Mouse (Mus musculus) forebrain, embryonic 16.5 days (tissue): ENCODE results near the gene Actr3. TPM values are rescaled to one million over a fixed set of nuclear protein-coding genes. Genes with fewer than 3 reads are reported as not detected.
"Not testable (repeated sequence)": the region's sequence is repeated elsewhere in the genome, so short reads cannot be mapped to it uniquely, and the experiment has no call there.

Experiments
- ATAC-seq: fragments of 200-750 bp; cut with Nextera tagmentation; 2 replicates; pipeline ENCODE4 v1.8.0; 2017; ENCODE audit warnings: mild to moderate bottlenecking, moderate library complexity
- H3K27ac ChIP-seq: fragments of 300-500 bp; sonication (generic); 2 replicates; pipeline ENCODE4 v1.5.1; 2014; ENCODE audit warnings: low read length, control low read depth
- H3K27me3 ChIP-seq: fragments of 300-500 bp; sonication (generic); replicated peaks from 2 replicates; pipeline ENCODE4 v1.6.1; 2014; ENCODE audit warnings: low read length; ENCODE audit not compliant: control insufficient read depth, insufficient read depth
- H3K36me3 ChIP-seq: fragments of 300-500 bp; sonication (generic); 2 replicates; pipeline ENCODE4 v1.6.1; 2014; ENCODE audit not compliant: control insufficient read depth, insufficient read depth
- H3K4me1 ChIP-seq: fragments of 300-500 bp; sonication (generic); replicated peaks from 2 replicates; pipeline ENCODE4 v1.6.1; 2014; ENCODE audit warnings: low read length; ENCODE audit not compliant: control insufficient read depth, insufficient read depth
- H3K4me2 ChIP-seq: fragments of 300-500 bp; sonication (generic); 2 replicates; pipeline ENCODE4 v1.6.1; 2014; ENCODE audit warnings: mild to moderate bottlenecking, low read length, control low read depth
- H3K4me3 ChIP-seq: fragments of 300-500 bp; sonication (generic); replicated peaks from 2 replicates; pipeline ENCODE4 v1.5.1; 2014; ENCODE audit warnings: mild to moderate bottlenecking, low read length, control low read depth
- H3K9ac ChIP-seq: fragments of 300-500 bp; sonication (generic); replicated peaks from 2 replicates; pipeline ENCODE4 v1.6.1; 2014; ENCODE audit warnings: low read depth, low read length, control low read depth
- H3K9me3 ChIP-seq: fragments of 300-500 bp; sonication (generic); 2 replicates; pipeline ENCODE4 v1.6.1; 2016; ENCODE audit warnings: low read length; ENCODE audit not compliant: control insufficient read depth
- WGBS: fragments of 180-500 bp; shearing (Covaris S2); extraction: QIAGEN DNeasy Blood & Tissue Kit; methylation state at CpG from one replicate; pipeline ENCODE4 v1.1.7; 2014; 5-methylcytosine and 5-hydroxymethylcytosine counted together
- polyA plus RNA-seq: library from polyadenylated mRNA; unstranded; fragments of >200 nt; fragmentation: Nextera tagmentation; extraction: Ambion mirVana; gene quantifications from 2 replicates; pipeline ENCODE4 v1.2.1, GENCODE M21; 2015

Gene Actr3
- polyA plus RNA-seq, 1 experiment from 2014 or later, result 241 TPM

DNA sequence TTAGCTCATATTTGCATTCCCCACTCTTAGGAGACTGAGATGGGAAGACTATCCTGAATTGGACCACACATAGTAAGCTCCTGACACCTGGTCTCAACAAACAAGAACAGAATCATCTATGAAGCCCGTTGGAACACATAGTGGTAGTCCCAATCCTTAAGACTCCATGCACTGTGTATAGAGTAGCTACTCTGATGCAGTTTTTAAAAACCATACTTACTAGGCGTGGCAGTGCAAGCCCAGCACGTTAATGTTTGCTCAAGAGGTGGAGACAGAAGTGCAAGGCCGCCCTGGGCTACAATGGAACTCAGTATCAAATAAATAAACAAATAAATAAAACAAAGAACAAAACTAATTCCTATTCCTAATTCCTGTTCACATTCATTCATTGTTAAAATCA, 5.5 kb downstream of the Actr3 start:
- Histone ChIP-seq H3K9ac (no peak overlapping the region), H3K4me2 (no peak overlapping the region), H3K9me3 (no peaks in the 10 kb centered on the region), H3K4me1 (peaks cover 16% of the 10 kb centered on the region), H3K27me3 (no peaks in the 10 kb centered on the region), H3K4me3 (no peak overlapping the region), H3K27ac (no peak overlapping the region), H3K36me3 (no peaks in the 10 kb centered on the region)
- no peak for ATAC-seq
- 86% methylated on average over 4 of the region's 4 CpGs for whole genome bisulfite sequencing

DNA sequence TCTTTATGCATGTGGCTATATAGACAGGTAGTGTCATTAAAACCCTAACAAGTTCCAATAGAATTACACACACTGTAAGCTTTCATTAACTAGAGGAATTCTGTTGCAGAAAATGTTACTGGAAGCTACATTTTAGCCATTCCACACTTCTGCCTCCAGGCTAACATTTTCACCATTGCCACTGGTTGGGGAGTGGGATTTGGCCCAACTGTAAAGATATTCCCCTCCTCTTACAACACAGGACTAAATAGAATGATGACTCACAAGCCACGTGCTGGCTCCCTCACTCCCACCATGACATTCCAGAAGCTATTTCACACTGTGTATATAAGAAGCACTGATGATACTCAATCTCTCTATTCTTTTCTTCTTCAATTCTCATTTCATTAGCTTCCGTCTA, 7.2 kb downstream of the Actr3 start:
- H3K4me3 ChIP-seq, result no peak overlapping the region
- H3K9ac ChIP-seq, result no peak overlapping the region
- H3K9me3 ChIP-seq, result no peaks in the 10 kb centered on the region
- H3K27ac ChIP-seq, result no peak overlapping the region
- H3K36me3 ChIP-seq, result no peaks in the 10 kb centered on the region
- peaks cover 14% of the 10 kb centered on the region for H3K4me1 ChIP-seq
- ATAC-seq, result no peak
- no peak overlapping the region for H3K4me2 ChIP-seq
- WGBS, result 59% methylated on average over 2 of the region's 2 CpGs
- H3K27me3 ChIP-seq, result no peaks in the 10 kb centered on the region

DNA sequence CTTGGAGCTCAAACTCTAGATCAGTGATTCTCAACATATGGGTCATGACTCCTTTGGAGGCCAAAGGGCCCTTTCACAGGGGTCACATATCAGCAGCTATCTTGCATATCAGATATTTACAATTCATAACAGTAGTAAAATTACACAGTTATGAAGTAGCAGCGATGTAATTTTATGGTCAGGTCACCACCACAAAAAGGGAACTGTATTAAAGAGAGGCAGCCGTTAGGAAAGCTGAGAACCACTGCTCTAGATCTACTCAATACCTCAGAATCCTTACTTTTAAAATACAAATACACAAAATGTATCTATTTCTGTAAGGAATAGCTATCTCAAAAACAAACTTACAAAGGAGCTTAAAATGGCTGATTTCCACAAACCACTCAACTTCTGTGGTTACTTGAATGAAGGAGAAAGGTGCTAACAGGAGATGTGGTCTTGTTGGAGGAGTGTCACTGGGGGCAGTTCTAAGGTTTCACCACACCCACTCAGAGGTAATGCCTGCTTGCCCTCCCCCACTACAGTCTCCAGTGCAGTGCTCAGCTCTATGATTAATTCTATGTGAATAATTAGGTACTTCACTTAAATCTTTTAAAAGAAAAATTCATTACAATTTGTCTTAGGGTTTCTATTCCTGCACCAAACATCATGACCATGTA, 9.0 kb downstream of the Actr3 start:
- Histone ChIP-seq H3K9ac (no peak overlapping the region), H3K4me1 (peaks cover 2% of the 10 kb centered on the region), H3K36me3 (no peaks in the 10 kb centered on the region), H3K27ac (no peak overlapping the region), H3K4me3 (no peak overlapping the region), H3K27me3 (no peaks in the 10 kb centered on the region), H3K9me3 (no peaks in the 10 kb centered on the region), H3K4me2 (no peak overlapping the region)
- ATAC-seq, result no peak
- WGBS, result 93% methylated on average over 2 of the region's 2 CpGs

DNA sequence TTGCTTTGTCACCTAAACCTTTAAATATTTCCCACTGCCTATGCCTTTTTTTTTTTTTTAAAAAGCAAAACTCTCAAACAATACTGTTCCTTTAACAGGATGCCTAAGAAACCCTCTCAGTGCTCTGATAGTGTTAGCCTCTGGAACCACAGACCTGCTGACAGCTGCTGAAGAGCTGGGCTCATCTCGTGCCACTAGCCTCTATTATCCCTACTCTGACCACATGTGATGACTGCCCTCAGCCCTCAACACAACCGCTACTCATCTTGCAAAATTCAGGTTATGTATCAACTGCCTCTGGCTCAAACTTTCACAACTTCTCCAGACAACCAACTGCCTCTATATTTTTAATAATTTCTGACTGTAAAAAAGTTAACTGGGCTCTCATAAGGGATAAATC, 15.6 kb downstream of the Actr3 start:
- 78% methylated on average over 2 of the region's 2 CpGs for WGBS
- H3K4me2 ChIP-seq, result no peak overlapping the region
- no peak overlapping the region for H3K9ac ChIP-seq
- no peak overlapping the region for H3K27ac ChIP-seq
- no peaks in the 10 kb centered on the region for H3K27me3 ChIP-seq
- ATAC-seq, result no peak
- H3K9me3 ChIP-seq, result no peaks in the 10 kb centered on the region
- peaks cover 9% of the 10 kb centered on the region for H3K36me3 ChIP-seq
- H3K4me1 ChIP-seq, result no peaks in the 10 kb centered on the region
- H3K4me3 ChIP-seq, result no peak overlapping the region

DNA sequence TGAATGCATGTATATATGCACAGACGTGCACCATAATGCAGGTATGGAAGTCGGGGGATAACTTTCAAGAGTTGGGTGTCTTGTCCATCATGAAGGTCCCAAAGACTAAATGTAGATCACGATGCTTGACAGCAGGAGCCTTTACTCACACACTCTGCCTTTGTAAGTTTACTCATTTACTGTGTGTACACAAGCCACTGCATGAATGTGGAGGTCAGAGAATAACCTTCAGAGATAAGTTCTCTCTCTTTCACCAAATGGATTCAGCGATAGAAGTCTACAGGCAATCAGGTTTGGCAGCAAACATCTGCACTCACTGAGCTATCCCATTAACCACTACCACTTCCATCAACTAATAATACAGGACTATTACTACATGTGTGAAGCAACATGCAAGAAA, 16.8 kb downstream of the Actr3 start:
- Histone ChIP-seq H3K4me1 (no peaks in the 10 kb centered on the region), H3K27ac (no peak overlapping the region), H3K4me2 (no peak overlapping the region), H3K36me3 (peaks cover 13% of the 10 kb centered on the region), H3K27me3 (no peaks in the 10 kb centered on the region), H3K4me3 (no peak overlapping the region), H3K9ac (no peak overlapping the region), H3K9me3 (no peaks in the 10 kb centered on the region)
- ATAC-seq, result no peak
- WGBS, result 89% methylated on average over 4 of the region's 4 CpGs

DNA sequence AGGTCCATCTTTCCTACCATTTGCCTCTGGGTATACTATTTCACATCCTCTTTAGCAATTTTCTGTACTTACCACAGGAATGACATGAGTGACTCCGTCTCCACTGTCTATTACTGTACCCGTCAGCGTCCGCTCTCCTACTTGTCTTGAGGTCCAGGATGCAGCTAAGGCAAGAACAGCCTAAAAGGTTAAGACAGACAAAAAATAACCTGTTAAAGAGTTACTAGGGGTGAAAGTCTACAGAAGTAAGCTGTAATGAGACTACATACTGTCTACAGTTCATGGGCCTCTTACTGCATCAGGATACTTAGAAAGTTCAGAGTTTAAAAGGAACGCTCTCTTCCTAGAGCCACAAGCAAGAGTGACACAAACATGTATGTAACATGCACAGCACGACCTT, 28.3 kb downstream of the Actr3 start:
- no peaks in the 10 kb centered on the region for H3K4me1 ChIP-seq
- no peak overlapping the region for H3K27ac ChIP-seq
- H3K27me3 ChIP-seq, result no peaks in the 10 kb centered on the region
- H3K9me3 ChIP-seq, result no peaks in the 10 kb centered on the region
- H3K36me3 ChIP-seq, result peaks cover 21% of the 10 kb centered on the region
- 95% methylated on average over 6 of the region's 6 CpGs for WGBS
- no peak overlapping the region for H3K4me2 ChIP-seq
- no peak for ATAC-seq
- H3K4me3 ChIP-seq, result no peak overlapping the region
- no peak overlapping the region for H3K9ac ChIP-seq

DNA sequence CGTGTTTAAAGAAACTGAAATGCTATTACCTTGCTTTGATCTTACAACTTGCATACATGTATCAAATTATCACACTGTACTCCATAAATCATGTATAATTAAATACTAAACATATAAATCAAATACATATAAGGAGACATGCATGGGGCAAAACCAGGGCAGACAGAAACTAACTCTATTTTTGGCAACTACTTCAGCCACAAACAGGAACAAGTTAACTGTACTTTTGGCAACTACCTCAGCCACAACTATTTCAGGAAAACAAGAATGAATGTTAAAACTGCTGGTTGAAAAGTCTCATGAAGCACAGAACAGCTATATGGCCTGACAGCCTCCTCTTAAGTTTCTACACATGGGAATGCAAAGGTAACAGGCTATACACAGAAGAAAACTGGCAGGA, 40.1 kb downstream of the Actr3 start:
- Histone ChIP-seq H3K27ac (no peak overlapping the region), H3K4me2 (no peak overlapping the region), H3K36me3 (peaks cover 22% of the 10 kb centered on the region), H3K9me3 (no peaks in the 10 kb centered on the region), H3K9ac (no peak overlapping the region), H3K4me3 (no peak overlapping the region), H3K4me1 (no peaks in the 10 kb centered on the region), H3K27me3 (no peaks in the 10 kb centered on the region)
- WGBS, result 100% methylated on average over 1 of the region's 1 CpGs
- ATAC-seq, result no peak

DNA sequence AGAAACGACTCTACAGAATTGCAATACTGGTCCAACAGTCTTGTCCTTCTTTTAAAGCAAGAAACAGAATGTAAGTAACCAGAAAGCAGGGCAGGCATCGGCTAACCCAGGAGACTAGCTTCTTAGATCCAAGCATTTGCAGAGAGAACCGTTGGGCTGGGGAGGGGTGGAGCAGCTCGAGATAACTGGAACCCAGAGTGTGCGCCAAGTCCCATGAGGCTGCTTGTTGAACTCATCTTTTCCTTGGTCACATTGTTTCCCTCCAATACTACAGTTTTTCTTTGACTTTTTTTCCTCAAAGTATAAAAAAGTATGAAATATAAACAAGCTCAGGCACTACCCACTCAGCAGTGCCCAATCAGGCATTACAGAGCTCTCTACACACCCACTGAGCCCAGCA, 42.2 kb downstream of the Actr3 start:
- H3K27me3 ChIP-seq, H3K9ac ChIP-seq, H3K4me3 ChIP-seq, H3K27ac ChIP-seq, H3K4me2 ChIP-seq, H3K4me1 ChIP-seq, H3K9me3 ChIP-seq, ATAC-seq: not testable (repeated sequence)
- 90% methylated on average over 4 of the region's 5 CpGs for WGBS
- H3K36me3 ChIP-seq, result peaks cover 18% of the 10 kb centered on the region

DNA sequence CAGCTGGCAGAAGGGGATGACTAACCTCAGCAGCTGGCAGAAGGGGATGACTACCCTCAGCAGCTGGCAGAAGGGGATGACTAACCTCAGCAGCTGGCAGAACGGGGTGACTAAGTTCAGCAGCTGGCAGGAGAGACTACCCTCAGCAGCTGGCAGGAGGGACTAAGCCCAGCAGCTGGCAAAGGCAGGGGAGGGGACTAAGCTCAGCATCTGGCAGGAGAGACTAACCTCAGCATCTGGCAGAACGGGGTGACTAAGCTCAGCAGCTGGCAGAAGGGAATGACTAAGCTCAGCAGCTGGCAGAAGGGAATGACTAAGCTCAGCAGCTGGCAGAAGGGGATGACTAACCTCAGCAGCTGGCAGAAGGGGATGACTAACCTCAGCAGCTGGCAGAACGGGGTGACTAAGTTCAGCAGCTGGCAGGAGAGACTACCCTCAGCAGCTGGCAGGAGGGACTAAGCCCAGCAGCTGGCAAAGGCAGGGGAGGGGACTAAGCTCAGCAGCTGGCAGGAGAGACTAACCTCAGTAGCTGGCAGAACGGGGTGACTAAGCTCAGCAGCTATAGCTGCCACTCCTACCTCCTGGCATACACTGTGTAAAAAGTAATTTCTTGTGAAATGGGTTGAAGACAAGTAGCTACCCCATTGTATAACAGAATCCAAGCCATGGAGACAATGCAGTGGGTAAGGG, 45.3 kb downstream of the Actr3 start:
- H3K36me3 ChIP-seq, H3K27me3 ChIP-seq, H3K9me3 ChIP-seq, H3K9ac ChIP-seq, H3K4me3 ChIP-seq, H3K27ac ChIP-seq, H3K4me2 ChIP-seq, H3K4me1 ChIP-seq: not testable (repeated sequence)
- 87% methylated on average over 4 of the region's 4 CpGs for WGBS
- ATAC-seq, result peak; percentile 24; the same call in 1 of the 2 replicates
